Mouse (Mus musculus) brain, embryonic 14.5 days (tissue): Measurements from ENCODE around the gene Lrba. TPM values are rescaled to one million over a fixed set of nuclear protein-coding genes. Genes with fewer than 3 reads are reported as not detected.

ENCODE experiments used
- DNase-seq: peaks from one replicate; pipeline ENCODE4 v3.0.0-alpha.2; 2011; ENCODE audit warnings: low read depth
- CTCF ChIP-seq: fragments of 200-500 bp; IDR thresholded peaks from 2 replicates; pipeline ENCODE4 v1.5.1; 2012; ENCODE audit warnings: inconsistent platforms, mild to moderate bottlenecking, moderate library complexity, borderline replicate concordance; ENCODE audit not compliant: insufficient read depth, insufficient read length; ENCODE audit errors: extremely low read depth
- POLR2A ChIP-seq: fragments of 200-500 bp; IDR thresholded peaks from 2 replicates; pipeline ENCODE4 v1.6.1; 2012; ENCODE audit warnings: mild to moderate bottlenecking, inconsistent platforms, borderline replicate concordance; ENCODE audit not compliant: poor library complexity, insufficient read depth, insufficient read length, severe bottlenecking; ENCODE audit errors: extremely low read depth
- polyA plus RNA-seq: library from polyadenylated mRNA; depleted of rRNA; stranded (reverse); fragments of >200 nt; gene quantifications from 2 replicates; pipeline ENCODE4 v1.2.3, GENCODE M21; 2012

The Lrba gene
- polyA plus RNA-seq, 1 experiment: 16.8 TPM

GRCm38 (mm10) chr3:86291326-86291725, 66.8 kb downstream of the Lrba start:
- no peak for DNase-seq

GRCm38 (mm10) chr3:86294866-86295265, 70.4 kb downstream of the Lrba start:
- no peak for DNase-seq
- TF ChIP-seq CTCF (no peak), POLR2A (no peak)

More at GRCm38 (mm10) chr3:86291326-86291725, 66.8 kb downstream of the Lrba start:
- no peak for TF ChIP-seq POLR2A
- TF ChIP-seq CTCF: no peak

DNA sequence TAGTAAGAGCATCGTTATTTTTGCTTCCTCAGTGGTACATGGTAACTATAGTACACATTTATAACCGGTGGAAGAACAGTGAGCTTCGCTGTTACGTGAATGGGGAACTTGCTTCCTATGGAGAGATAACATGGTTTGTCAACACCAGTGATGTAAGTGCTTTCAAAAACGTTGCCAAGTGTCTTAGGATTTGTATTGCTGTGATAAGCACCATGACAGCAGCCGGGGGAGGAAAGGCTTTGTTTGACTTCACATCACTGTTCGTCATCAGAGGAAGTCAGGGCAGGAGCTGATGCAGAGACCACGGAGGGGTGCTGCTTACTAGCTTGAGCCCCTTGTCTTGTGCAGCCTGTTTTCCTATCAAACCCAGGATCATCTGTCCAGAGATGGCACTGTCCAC, 71.7 kb downstream of the Lrba start:
- peak; percentile 30 for DNase-seq
- TF ChIP-seq POLR2A (no peak), CTCF (no peak)

DNA sequence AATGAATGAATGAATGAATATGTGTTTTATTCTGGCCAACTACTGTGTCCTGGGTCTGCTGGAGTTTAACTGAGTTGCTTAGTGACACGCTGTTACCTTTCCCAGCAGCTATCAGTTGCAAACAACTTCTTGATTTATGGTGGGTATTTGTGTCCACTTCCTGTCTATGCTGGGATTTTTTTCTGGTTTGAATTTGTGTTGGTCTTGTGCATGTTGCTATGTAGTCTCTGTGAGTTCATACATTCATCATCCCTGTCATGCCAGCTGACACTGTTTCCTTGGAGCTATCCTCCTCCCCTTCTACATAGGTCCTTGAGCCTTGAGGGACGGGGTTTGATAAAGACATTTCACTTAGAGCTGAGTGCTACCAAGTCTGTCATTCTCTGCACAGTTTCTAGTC, 84.4 kb downstream of the Lrba start:
- TF ChIP-seq POLR2A: no peak
- no peak for TF ChIP-seq CTCF
- DNase-seq: no peak

DNA sequence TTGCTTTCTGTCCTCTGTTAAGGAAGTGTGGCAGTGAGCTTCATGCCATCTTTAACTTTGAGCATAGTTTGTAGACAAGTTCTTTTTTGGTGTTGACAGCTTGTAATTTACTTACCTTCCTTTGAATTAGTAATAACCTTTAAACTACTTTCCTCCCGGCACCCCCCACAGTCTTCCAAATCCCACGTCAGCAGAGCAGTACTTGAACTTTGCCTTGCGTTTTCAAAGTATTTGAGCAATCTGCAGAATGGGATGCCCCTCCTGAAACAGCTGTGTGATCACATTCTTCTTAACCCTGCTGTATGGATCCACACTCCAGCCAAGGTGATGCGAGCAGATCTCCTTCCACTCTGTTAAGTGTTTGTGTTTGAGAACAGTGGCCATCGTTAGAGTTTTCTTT, 85.7 kb downstream of the Lrba start:
- TF ChIP-seq POLR2A (no peak), CTCF (no peak)
- DNase-seq: no peak

GRCm38 (mm10) chr3:86311406-86311805, 86.9 kb downstream of the Lrba start:
- TF ChIP-seq CTCF (no peak), POLR2A (no peak)
- DNase-seq: peak; percentile 9

DNA sequence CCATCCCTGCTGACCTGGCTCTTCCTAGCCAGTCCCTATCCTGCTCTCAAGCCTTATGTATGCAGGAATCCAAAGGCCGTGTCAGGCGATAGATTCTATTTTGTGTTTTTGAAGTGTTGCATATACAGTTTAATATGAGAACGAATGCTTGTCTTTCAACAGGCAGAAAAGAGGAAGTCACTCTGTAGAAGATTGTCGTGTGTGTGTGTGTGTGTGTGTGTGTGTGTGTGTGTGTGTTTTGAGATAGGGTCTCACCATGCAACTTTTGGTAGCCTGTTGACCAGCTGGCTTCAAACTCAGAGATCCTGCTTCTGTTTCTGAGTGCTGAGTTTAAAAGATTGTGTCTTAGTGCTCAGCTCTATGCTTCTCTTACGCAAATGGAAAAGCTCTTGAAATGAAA, 93.2 kb downstream of the Lrba start:
- no peak for DNase-seq

GRCm38 (mm10) chr3:86328531-86328930, 104.1 kb downstream of the Lrba start:
- peak; percentile 61 for DNase-seq
- no peak for TF ChIP-seq CTCF
- TF ChIP-seq POLR2A: no peak

More for the DNA sequence above, 93.2 kb downstream of the Lrba start:
- TF ChIP-seq POLR2A (no peak), CTCF (no peak)

DNA sequence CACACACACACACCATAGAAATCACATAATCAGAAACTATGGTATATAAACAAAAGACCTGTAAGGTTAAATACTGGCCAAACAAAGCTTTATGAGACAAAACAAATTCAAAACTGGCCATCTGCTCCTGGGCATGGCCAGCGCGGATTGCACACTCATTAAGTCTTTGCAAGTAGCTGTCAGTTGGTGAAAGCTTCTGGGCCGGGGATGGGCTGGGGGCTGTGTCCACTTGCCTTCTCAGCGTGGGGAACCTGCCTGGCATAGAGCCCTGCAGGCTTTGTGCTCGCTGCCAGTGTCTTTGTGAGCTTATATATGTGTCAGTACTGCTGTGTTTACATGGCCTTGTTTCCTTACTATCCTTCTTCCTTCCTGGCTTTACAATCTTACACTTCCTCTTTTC, 118.8 kb downstream of the Lrba start:
- DNase-seq: peak; percentile 75
- TF ChIP-seq CTCF: no peak
- no peak for TF ChIP-seq POLR2A

GRCm38 (mm10) chr3:86362486-86362885, 138.0 kb downstream of the Lrba start:
- TF ChIP-seq CTCF (no peak), POLR2A (no peak)
- no peak for DNase-seq

DNA sequence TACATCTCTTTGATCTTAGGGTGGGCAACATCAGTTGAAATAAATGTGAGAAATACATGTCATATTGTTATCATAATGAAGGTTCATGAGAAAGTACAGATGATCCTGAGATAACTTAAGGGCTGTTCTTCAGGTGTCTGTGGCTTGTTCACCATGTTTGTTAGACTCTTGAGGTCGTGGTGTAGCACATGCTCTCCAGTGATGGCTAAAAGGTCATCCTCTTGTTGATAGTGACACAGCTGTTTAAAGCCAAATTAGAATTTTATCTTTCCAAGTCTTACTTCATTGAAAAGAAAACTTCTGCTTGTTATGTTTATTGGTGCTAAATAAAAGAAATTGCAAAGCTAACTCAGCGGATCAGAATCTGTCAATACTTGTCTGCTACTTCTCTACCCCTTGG, 147.0 kb downstream of the Lrba start:
- TF ChIP-seq CTCF (no peak), POLR2A (no peak)
- no peak for DNase-seq

DNA sequence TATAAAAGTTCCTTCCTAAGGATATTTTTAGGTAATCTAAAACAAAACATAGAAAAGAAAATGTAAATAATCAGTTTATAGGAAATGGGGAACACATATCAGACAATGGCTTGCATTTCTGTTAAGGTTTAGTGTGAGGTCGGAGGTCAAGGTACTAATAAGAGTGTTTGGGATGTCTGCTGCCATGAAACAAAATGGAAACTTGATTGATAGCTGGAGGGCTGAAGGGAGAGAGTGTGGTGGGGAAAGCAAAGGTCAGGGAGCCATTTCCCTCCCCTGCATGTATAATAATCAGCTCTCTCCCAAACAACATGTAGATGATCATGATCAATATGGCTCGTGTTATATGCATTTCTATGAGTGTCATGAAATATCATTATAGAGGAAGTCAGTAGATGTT, 150.8 kb downstream of the Lrba start:
- TF ChIP-seq CTCF (no peak), POLR2A (no peak)
- DNase-seq: no peak

GRCm38 (mm10) chr3:86382557-86382956, 158.1 kb downstream of the Lrba start:
- DNase-seq: no peak
- TF ChIP-seq POLR2A (no peak), CTCF (no peak)

DNA sequence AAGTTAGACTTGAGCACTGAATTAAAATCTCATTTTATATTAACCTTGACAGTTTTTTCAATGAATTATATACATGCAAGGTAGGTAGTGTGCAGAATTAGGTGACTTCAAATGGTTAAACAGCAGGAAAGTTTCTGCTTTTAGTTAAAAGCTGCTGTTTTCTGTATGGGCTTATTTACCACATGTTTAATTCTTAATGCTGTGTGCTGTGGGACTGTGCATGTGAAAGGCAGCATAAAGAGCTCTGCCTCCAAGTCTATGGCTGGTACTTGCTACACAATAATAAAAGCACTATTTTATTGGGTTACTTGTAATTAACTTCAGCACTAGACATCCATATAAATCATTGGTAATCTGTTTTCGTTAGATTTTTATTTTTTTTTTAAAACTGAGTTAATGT, 160.6 kb downstream of the Lrba start:
- no peak for TF ChIP-seq POLR2A
- no peak for TF ChIP-seq CTCF
- no peak for DNase-seq

DNA sequence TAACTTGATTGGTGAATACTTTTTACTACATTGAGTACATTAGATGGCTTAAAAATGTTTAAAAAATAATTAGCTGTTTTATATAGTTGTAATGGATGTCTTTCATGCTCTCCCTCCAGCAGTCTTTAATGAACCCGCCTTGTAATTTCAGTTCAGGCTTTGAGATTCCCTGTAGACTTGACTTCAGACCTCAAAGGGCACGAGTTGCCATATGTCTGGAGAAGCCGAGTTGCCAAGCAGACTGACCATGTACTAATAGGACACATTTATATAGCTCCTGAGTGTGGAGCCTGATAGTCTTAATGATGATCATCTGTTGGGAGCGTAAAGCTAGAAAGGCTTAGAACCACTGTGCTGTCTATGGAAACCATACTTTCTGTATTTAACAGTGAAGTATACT, 161.8 kb downstream of the Lrba start:
- no peak for DNase-seq
- TF ChIP-seq POLR2A: no peak
- no peak for TF ChIP-seq CTCF
